Mouse (Mus musculus): ENCODE data around the gene Hectd2.

The Hectd2 gene

DNA sequence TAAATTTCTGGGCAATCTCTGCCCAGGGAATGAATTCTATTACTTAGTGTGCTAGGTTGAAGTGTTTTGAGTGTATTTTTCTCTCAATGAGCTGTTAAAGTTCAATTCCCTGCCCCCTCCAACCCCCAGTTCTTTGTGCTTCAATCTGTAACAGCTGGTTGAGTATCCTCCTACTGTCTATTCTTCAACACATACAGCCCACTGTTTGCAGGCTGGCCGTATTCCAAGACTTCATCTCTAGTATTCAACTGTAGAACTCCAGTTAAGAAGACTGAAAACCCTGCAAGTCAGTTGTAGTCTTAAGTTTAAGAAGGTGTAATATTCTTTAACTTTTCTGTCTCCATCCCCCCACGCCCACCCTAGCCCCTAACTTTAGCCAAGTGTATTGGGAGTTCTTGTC is 10.0 kb downstream of the Hectd2 start:
- no peak for DNase-seq (ENCODE audit: low read depth, low spot score)

DNA sequence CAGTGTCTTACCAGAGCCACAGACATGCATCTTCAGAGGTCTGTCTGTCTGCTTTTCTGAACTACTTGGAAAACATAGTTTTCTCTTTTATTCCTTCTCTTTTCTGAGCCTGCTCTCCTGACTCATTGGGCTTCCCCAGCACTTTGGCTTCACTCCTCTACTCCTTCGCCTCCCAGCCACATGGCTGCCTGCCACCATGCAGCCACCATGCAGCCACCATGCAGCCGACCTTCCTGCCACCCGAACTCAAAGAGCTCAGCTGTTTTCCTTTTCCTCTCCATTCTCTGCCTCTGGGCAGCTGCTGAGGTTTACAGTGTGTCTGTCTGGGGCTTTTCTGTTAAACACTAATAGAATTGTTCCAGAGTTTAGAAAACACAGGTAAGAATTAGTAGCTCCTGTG is 19.5 kb downstream of the Hectd2 start:
- DNase-seq (ENCODE audit: low read depth, low spot score): no peak

DNA sequence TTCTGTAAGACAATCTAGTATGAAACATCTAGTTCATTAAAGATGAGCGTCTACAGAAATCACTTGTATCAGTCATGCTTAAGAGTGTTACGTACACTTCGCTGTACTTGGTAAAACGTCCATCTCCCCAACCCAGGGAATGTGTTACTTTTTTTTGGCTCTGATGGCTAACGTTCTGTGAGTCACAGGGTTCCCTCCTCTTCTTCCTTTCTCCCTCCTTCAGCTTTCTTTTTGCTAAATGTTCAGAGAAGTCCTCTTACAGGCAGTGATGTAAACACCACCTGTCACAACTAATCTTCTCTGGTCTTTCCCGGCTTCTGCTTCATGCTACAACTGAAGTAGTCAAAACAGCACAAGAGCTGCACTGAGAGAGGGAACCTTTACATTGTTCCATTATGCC is 20.7 kb downstream of the Hectd2 start:
- DNase-seq (ENCODE audit: low read depth, low spot score): no peak

DNA sequence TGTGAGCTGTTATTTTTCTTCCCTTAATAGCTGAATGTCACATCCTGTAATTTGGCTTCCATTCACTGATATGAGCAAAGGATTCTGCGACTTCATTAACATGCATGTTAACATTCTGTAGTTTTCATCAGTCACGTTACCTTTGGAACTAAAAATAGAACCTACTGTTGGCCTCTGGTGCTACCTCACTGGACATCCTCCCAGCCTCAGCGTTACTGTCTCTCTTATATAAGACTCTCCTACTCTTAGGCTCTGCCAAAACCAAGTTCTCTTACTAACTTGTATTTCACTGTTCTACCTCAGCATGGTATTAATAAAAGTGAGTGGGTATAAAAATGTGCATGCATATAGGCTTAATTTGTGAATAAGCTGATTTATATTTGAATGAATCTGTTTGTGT is 26.4 kb downstream of the Hectd2 start:
- no peak for DNase-seq (ENCODE audit: low read depth, low spot score)

DNA sequence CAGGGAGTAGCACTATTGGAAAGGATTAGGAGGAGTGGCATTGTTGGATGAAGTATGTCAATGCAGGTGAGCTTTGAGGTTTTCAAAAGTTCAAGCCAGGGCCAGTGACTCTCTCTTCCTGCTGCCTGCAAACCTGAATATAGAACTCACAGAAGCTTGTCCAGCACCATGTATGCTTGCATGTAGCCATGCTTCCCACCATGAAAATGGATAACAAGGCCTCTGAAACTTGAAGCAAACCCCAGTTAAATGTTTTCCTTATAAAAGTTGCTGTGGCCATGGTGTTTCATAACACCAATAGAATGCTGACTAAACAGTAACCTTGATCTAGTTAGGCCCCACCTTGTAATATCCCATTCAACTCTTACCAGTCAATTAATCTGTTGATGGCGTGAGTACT is 27.7 kb downstream of the Hectd2 start:
- no peak for DNase-seq (ENCODE audit: low read depth, low spot score)

DNA sequence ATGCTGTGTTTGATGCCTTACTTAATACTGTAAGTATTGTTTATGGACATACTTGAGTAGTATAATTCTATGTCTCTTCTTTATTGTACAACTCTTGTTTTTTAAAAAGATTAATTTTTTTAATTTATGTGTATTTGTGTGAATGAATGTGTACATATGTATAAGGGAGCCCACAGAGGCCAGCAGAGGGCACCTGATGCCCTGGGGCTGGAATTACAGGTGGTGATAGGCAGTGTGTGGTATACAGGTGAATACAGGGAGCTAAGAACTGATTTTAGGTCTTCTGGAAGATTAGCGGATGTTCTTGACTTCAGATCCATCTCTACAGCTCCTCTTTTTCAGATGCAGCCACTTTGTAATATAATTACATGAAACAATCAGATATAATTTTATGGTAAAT is 31.1 kb downstream of the Hectd2 start:
- DNase-seq (ENCODE audit: low read depth, low spot score): no peak

DNA sequence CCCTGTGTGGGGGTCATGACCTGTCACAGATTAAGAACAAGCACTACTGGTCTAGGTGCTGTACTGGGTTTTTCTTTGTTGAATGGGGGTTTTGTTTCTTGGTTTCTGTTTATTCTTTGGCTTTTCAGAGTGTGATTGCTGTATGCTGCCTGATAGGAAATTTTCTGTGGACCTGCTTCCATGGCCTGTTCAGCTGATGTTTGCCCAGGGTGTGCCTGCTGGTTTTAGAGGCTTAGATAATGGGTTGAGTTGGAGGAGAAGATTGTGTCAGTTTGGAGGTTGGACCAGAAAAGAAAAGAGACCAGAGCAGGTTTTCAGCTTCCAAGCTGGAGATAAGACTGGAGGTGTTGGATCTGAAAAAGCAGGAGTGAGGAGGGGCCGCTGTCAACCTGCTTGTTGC is 40.0 kb downstream of the Hectd2 start:
- DNase-seq (ENCODE audit: low read depth, low spot score): no peak

DNA sequence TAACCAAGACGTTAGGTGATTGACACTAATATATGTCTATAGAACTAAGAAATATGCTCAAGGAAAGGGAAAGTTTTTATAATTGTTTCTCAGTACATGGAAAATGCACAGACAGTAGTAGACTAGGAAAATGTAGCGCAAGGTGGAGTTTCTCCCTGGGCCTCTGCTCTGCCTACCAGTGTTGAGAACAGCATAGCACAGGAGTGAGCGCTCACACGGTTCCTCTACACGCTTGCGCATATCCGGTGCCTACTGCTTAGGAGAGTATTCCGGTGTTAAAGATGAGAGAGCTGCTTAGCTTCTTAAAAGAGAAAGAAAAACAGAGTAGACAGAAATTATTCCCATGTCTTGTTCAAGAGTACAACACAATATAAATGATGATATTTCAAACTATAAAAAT is 47.4 kb downstream of the Hectd2 start:
- no peak for DNase-seq (ENCODE audit: low read depth, low spot score)

DNA sequence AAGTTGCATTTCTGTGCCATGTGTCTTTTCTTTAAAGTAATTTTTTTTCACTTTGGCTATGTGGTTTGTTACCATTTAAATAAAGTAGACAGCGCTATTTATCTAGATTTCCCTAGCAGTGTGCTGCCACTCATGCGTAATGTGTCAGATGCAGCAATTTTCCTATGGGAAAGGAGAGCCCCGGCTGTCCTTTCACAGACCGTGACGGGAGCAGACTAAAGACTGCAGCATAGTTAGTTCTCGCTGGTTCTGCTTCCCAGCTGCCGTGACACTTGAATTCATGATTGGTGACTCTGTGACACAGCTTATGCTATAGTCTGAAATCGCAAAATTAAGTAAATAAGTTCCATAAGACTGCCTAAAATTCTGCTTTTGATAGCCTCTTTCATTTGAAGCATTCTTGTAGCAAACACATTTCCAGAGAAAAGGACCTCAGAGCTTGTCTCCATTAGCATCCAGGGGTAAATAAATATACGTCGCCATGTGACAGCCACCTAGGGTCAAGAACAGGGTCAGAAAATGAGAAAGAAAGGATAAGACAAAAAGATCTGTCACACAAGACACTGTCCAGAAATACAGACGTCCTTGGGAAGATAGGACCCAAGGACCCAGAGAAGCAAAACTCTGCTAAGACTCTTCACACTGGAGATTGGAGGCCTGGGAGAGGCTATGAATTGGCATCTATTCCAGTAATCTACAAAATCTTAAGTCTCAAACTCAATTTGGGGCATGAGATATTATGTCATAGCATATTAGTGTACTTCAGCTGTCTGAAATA is 48.3 kb downstream of the Hectd2 start:
- no peak for DNase-seq (ENCODE audit: low read depth, low spot score)

DNA sequence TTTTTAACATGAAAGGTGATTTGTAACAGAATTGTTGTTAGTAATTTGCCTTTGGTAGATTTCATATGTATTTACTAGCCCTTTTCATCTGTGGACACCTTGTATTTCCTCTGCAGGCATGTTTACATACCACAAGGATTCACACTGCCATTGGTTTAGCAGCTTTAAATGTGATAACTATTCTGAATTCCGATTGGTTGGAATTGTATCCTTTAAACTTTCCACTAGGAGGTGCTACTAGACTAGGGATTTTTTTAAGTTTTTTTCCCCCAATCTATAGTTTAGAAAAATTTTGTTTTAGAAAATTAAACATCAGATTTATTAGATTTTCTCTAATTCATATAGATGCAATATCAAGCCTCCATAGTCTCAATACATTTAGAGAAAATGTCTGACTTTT is 51.8 kb downstream of the Hectd2 start:
- DNase-seq (ENCODE audit: low read depth, low spot score): no peak

DNA sequence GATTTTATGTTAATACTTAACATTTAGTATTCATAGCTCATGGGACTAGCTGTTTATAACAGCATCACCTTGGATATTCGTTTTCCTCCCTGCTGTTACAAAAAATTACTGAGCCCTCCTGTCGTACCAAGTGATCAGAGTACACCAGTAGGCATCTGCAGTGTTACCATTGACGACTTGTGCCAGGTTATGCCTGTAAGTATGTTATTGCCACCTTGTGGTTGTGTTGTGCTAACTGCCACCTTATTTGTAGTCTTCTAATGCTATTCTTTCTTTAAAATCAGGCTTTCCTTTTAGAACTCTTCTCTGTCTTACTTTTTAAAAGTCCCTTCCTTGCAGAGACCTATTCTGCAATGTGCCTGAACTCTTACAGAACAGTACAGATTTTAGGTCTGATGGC is 54.8 kb downstream of the Hectd2 start:
- no peak for DNase-seq (ENCODE audit: low read depth, low spot score)

DNA sequence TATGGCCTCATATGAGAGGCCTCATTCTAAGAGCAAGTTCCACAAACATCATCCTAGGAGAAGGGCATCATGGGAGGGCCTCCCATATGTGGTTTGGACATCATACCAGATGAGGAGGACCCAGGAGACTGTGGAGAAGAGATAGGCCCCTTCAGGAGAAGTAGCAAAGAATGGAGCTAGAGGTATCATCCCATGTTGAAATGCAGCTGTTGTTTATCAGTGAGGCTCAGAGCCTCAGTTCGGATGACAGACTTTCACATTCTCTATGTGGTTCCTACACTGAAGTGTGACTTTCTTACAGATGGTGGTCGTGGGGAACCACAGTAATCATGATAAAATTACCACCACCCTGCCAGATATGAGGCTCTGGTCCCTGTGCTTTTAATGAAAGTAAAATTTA is 55.9 kb downstream of the Hectd2 start:
- DNase-seq (ENCODE audit: low read depth, low spot score): no peak

DNA sequence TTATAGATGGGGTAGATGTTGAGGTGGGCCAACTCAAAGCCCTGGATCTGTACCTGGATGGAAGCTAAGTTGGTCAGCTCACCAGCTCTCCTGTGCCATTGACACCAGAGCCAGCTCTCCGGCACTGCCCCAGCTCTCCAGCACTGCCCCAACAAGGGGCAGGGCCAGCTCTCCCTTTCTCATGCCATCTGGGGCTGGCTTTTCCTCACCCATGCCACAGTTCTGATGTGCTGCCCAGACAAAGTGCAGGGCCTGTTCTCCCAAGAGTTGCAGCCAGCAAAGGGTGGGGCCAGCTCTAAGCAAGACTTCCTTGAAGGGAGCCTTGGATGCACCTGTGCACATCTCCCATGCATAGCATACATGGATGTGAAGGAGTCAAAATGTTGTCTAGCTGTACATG is 71.5 kb downstream of the Hectd2 start:
- no peak for DNase-seq (ENCODE audit: low read depth, low spot score)

DNA sequence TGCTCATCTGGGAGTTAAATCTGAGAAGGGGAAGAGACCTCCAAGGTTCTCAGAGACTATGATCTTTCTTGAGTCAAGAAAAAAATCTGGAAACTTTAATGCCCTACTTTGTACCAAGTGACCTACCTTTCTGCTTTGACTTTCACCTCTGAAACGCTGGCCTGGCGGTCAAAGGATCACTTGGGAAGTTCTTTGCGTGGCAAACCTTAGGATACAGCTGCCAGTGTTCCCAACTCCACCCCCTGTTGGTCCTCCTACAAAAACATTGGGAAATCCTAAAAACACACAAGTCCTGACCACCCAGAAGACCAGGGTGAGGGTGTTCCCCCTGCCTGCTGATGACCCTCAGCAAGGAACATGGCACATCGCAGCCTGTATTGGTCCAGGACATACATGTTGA is 72.4 kb downstream of the Hectd2 start:
- no peak for DNase-seq (ENCODE audit: low read depth, low spot score)

DNA sequence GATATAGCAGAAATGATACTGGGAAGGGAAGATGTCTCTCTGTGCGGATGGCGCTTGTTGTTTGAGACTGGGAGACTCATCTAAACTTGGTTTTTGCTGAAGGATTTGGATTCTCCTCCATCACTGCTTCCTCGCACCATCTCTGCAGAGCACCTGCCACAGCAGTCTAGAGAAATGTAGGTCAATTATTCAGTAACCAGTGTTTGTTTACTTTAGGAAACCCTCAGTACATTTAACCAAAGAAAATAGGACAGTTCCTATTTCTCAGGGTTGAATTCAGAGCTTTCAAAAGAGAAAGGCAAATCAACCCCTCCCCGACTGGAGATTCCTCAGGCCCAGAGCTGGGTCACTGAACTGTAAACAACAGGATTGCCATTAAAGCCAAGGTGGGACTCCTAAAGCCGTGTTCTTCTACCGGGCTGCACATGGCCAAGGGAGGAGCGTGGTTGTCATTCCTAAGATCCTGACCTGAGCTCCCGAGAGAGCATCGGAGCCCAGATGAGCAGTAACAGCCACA is 75.0 kb downstream of the Hectd2 start:
- DNase-seq (ENCODE audit: low read depth, low spot score): no peak

DNA sequence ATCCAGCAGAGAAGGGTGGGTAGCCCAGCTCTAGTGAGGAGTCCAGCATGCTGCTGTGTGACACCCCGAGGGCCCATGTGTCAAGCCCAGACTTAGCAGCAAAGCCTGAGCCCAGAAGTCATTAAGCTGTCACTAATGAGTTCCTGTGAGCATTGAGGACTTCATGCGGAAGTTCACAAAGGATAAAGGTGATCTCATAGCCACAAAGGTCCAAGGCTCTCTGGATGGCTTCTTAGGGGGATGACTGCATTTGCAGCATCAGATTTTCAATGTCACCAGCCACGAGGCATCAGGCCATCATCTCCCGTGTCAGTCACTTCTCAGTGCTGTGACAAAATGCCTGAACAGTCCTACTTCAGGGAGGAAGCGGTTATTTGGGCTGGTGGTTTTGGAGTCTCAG is 75.9 kb downstream of the Hectd2 start:
- DNase-seq (ENCODE audit: low read depth, low spot score): no peak

DNA sequence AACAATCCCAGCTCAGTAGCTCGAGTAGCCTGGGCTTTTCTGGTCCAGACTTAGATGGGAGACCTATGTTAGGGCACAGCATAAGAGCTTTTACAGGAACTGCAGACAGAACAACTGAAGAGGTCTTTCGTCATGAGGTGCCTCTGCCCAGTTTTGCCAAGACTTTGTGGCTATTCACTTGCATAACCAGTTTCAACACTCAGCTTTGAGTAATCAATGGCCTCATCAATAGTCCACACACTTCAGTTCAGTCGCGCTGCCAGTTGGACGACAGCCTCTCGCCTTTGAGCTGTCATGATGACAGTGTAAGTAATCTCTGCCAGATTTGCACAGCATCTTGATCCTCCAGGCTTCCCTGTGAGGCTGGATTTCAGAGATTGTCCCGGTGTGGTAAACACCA is 80.3 kb downstream of the Hectd2 start:
- no peak for DNase-seq (ENCODE audit: low read depth, low spot score)

DNA sequence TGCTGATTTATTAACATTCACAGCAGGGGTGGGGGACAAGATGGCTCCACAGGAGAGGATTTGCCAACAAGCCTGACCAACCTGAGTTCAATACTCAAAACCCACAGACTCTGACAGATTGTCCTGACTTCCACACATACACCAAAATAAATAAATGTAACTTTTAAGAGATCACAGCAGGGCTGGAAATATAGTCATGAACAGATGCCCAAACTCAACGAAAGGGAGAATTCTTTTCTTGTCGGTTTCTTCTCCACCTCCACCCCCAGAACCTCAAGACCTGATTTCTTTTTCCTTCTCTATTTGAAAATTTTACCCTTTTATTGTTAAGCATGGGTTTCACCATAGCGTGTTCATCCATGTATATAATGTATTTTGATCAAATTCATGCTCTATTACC is 82.8 kb downstream of the Hectd2 start:
- no peak for DNase-seq (ENCODE audit: low read depth, low spot score)

DNA sequence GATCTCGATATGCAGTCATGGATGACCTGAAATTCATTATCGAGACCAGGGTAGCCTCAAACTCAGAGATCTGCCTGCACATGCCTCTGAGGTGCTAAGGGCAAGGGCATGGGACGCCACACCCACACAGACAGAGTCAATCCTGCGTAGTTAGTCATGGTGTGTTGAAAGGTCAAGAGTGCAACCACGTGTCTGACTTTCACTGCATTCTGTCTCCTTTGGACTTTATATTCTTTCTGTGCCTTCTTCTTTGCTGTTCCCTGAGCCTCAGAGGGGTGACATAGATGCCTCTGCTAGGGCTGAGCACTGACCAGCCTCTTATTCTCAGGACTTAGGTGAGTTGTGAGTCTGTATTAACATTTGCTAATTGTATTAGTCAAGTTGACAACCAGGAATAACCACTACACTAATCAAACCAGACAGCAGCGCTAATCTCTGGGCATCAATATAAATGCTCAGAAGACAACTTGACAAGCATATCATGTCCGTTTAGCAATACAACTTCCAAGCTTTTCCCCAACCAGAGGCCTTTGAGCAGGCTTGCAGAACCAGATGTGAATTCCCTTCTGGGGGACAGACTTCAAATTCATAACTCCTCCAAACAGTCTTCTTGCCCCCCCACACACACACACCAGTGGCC is 83.6 kb downstream of the Hectd2 start:
- DNase-seq (ENCODE audit: low read depth, low spot score): no peak

DNA sequence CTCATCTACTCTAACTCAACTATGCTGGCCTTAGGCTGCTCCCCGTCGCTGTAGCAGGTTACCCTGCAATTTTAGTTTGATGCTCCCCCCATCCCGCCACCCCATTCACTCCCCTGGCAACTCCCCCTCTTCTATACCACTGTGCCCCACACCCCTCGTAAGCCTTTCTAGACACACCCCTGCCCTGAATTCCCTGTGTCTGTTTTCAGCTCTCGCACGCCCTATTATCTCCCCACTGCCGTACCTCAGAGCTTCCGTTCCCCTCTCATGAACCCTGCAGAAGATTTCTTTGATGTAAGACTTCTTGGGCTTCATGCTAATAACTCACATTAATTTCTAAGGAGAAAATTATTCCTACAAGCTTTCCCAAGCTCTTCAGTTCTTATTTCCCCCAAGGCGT is 84.6 kb downstream of the Hectd2 start:
- DNase-seq (ENCODE audit: low read depth, low spot score): no peak

DNA sequence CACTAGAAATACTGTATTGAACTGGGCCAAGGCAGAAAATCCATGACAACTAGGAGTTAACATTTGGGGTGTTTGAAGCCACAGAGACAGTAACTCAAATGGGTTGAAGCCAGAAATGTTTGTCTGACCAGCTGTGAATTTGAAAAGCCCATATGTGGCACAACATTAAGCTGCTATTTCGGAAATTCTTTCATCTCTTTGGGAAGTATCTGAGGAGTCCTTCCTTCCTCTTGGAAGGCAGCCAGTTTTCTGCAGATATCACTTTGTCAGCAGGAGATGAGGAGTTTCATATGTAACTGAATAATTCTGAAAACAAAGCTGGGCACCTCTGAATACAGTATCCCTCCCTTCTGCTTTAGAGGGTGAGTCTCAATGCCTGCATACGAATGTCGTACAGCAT is 86.7 kb downstream of the Hectd2 start:
- peak; percentile 59 for DNase-seq (ENCODE audit: low read depth, low spot score)

DNA sequence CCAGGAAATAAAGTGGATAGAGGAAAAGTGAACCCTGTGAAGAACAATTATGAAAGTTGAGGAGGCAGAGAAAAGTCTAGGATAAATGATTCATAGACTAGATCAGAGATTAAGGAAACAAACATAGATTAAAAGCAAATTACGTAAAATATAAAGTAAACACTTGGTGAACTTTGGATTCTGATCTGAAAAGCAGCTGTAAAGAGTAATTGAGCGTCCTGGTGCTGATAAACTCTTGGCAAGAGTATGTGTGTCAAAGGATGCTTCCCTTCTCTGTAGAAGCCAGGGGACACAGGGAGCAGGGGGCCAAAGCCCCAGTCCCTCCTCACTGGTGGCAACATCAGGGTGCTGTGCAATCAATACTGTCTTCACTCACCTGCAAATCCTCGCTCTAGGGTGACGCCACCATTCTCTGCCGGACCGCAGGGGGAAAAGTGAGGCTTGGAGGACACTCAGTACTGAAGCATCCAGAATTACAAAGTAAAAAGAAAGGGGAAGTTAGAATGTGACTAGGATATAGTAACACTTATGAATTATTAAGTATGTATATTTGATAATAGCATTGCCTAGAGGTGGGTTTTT is 91.0 kb downstream of the Hectd2 start:
- DNase-seq (ENCODE audit: low read depth, low spot score): no peak
